Mouse (Mus musculus) erythroid progenitor cell, adult 5-6 weeks (primary cell): ENCODE results near the gene Atp5g1. TPM values are rescaled to one million over a fixed set of nuclear protein-coding genes. Genes with fewer than 3 reads are reported as not detected.

ENCODE experiments used
- ATAC-seq: replicated peaks from 2 replicates; pipeline ENCODE4 v1.8.0; 2016; ENCODE audit warnings: moderate number of reproducible peaks, mild to moderate bottlenecking, moderate TSS enrichment, inconsistent platforms; ENCODE audit not compliant: poor library complexity, low FRiP score, severe bottlenecking
- total RNA-seq, 2 experiments: library from RNA; stranded (forward) in 1 of 2; stranded (reverse) in 1 of 2; fragments of 150-400 nt in 1 of 2; fragments of 186-747, 209-891 nt in 1 of 2; gene quantifications; 2 replicates each; pipeline versions ENCODE4 v1.2.3 to v1.2.4; 2015 to 2017; ENCODE audit warnings: low replicate concordance in 2 of 2

Gene Atp5g1
- total RNA-seq, 2 experiments from 2014 or later, result 9.5 to 98.9 TPM

- no peak for ATAC-seq
Measured at GRCm38 (mm10) chr11:96074351-96075176, 906 bp downstream of the Atp5g1 start.

DNA sequence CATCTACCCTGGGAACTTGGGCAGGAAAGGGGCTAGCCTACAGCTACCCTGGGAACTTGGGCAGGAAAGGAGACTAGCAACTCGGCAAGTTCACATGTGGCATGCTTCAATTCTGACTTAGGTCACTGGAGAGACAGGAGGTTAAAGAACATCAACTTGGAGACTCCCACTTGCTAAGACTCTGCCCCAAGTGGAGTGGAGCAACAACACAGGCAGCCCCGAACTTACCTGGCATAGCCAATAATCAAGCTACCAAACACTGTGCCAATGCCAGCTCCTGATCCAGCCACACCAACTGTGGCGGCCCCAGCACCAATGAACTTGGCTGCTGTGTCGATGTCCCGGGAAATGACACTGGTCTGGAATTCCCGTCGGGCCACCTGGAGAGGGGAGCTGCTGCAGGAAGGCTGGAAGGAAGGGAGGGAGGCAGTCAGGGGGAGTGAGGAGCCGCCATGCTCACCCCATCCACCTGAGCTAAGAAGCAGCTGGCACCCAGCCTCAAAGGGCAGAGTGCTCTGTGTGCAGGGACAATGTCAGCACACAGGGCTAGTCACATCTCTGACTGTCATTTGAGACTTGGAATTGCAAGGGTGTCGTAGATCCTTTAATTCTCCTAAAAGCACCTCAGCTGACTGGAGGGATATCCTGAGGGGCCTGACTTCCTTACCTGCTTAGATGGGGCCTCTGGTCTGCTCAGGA, 2.0 kb downstream of the Atp5g1 start:
- ATAC-seq, result no peak

- ATAC-seq, result no peak
Measured at GRCm38 (mm10) chr11:96071013-96071412, 4.5 kb downstream of the Atp5g1 start.

DNA sequence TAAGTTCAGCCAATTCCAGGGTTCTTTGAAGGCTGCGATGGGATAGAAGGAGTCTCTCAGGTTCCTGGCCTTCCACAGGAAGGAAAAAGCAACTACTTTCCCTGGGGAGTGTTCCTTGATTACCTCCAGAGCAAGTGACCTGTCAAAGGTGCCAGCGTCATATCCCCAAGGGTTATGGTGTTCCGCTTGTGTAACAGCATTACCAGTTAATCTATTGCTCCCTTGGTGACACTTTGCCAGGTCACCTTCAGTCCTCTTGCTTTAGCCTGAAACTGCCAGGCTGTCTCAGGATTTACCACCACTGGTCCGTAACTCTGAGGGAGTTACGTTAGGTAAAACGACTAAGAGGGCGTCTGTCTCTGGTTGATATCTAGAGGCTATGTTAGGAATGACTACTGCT, 5.1 kb downstream of the Atp5g1 start:
- ATAC-seq, result no peak

DNA sequence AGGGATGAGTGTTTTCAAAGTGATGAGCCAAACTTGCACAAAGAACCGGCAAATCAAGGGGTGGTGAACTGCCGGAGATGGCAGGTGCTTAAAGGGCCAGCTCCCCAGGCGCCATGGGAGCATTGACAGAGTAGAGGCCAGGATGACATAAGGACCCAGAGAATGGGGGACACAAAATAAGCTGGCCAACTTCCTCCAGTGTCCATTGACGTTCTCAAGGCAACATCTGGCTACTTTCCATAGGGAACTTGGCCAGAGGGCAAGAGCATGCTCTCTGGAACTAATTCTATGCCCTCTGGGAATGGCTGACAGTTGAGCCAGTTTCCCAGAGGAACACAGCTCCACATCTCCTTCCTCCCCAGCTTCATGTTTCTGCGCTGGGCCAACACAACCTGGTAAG, 7.2 kb downstream of the Atp5g1 start:
- ATAC-seq, result no peak

- peak; percentile 99 for ATAC-seq
Measured at GRCm38 (mm10) chr11:96065215-96065911, 10.1 kb downstream of the Atp5g1 start, which contains the start of gene Ube2z. Gene Ube2z (minus strand): TSS chr11:96065388.

GRCm38 (mm10) chr11:96064521-96065214, 10.8 kb downstream of the Atp5g1 start:
- ATAC-seq, result peak; percentile 53

- no peak for ATAC-seq
Measured at GRCm38 (mm10) chr11:96058309-96058708, 17.2 kb downstream of the Atp5g1 start.

DNA sequence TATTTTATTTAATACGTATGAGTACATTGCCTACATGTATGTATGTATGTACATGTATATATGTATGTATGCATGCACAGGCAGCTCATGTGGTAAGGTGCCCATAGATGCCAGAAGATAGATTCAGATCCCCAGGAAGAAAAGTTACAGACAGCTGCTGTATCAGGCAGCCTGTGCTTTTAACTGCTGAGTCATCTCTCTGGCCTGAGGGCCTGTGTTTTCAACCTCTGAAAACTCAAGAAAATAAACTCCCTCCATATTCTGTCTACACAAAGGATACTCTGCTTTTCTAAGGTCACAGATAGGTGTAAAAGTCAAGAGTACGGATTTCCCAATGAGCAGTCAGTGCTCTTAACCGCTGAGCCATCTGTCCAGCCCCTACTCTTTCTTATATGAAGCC, 24.6 kb downstream of the Atp5g1 start:
- no peak for ATAC-seq

DNA sequence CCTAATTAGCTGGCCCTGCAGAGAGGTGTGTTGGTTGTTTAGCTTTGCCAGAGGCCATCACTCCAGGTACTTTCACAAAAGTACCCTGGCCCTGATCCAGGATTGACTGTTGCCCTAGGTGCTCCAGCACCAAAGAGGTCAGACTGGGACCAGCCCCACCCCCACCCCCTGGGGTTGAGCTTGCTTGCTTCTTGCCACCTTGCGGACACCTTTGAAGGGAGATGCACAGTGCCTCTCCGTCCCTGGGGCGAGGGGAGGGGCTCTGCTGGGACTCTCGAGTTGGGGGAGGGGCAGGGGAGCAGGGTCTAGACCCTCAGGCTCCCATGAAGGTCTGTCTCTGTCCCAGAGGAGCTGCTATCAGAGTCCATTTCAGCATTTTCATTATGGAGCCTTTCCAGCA, 25.5 kb downstream of the Atp5g1 start:
- no peak for ATAC-seq

- no peak for ATAC-seq
Measured at GRCm38 (mm10) chr11:96047469-96048373, 27.7 kb downstream of the Atp5g1 start.

DNA sequence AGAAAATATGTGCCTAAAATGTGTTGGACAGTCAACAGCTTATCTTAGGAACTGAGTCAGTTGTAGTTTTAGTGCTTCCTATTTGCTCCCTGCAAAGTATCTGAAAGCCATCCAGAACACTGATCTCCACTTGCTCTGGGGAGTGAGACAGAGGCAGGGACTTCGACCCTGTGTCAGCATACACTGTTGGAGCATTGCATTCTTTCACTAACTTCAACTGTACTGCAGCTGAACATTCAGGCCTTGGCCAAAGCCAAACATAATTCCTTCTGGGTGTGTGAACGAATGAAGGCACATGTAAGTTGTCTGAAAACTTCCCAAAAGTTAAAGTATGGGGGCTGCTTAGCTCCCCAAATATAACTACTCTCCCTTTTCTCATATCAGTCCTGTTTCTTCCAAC, 28.7 kb downstream of the Atp5g1 start:
- no peak for ATAC-seq

GRCm38 (mm10) chr11:96046028-96046427, 29.4 kb downstream of the Atp5g1 start:
- ATAC-seq, result no peak

DNA sequence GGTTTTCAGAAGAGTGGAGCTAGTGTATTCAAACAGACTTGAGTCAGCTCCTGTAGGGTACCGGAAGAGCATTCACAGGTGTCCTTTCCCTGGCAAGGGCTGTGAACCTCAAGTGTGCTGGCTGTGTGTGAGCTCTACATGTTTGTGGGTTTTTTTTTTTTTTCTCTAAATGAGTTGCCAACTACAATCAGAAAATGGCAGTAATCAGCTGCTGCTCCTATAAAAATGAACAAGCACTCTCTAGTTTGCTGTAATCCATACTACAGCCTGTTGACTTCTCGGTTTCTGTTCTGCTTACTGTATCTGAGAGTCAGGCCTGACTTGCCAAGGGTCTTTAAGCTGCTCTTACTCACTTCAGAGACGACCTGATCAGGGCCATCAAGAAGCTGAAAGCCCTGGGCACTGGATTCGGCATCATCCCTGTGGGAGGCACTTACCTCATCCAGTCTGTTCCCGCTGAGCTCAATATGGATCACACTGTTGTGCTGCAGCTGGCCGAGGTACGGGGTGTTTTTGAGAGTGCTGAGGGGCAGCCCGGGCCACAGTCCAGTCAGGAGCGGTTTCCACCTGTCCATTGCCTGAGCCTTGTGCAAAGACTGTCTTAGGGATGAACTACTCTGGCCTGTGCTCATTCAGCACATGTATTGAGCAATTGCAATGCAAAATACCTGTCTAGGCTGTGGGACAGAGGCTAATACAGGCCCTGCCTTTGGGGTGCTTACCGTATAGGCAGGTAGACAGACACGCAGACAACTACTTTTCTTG, 30.5 kb downstream of the Atp5g1 start:
- ATAC-seq, result no peak

DNA sequence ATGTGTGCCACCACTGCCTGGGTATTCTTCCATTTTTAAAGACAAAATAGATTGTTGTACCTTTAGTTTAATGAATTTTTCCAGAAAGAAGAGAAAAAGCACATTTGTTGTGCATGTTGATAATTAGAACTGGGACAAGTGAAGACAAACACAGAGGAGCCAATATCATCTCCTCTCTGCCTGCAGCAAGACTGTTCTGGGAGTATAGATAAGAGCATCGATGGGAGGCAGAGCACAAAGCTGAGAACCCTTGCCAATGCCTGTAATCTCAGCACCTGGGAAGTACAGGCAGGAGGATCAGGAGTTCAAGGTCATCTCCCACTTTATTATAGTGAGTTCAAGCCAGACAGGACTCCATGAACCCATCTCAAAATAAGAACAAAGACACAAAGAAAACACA, 36.9 kb downstream of the Atp5g1 start:
- ATAC-seq, result no peak

DNA sequence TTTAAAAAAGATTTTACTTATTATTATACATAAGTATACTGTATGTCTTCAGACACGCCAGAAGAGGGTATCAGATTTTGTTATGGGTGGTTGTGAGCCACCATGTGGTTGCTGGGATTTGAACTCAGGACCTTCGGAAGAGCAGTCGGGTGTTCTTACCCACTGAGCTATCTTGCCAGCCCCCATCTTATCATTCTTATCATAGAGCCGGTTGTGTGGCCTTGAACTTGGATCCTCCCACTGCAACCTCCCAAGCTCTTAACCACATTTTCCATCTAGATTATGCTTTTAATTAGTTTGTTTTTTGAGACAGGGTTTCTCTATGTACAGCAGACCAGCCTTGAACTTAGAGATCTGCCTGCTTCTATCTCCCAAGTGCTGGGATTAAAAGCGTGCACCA, 38.0 kb downstream of the Atp5g1 start:
- no peak for ATAC-seq

DNA sequence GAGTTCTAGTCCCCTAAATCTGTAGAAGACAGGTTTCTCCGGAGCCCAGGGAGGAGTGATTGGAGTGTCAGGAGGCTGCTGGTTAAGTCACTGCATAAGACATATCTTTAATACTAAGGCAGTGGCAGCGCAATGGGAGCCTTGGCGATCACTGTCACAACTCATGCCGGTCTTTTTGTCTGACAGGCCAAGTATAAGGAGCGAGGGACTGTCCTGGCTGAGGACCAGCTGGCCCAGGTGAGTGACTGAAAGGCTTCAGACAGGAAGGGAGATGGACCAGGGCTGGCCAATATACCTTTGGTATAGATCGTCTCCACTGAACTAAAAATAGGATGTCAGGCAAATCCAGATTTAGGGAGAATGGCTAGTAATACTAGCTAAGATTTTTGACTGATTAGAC, 40.3 kb downstream of the Atp5g1 start:
- ATAC-seq, result 0 out of 2 replicates have a peak, but pooled peaks have one; percentile 9

DNA sequence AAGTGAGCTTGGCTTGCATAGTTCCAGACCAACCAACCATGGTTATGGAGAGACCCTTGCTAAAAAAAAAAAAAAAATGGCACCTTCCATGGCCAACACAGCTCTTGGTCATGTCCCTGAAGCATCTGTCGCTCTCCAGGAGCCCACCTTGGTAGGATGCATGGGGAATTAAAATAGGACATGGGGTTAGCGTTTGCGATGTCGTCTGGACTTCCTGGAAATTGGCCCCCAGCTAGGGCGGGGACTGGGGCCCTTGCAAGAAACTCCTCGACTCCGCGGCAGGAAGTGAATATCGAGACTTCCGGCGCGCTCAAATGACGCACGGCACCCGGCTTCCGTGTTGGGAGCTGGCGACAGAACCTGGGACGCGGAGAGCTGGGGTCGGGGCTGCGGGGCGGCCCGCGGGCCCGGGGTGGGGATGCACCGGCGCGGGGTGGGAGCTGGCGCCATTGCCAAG, 40.8 kb downstream of the Atp5g1 start, which contains the start of gene Snf8:
Gene Snf8, plus strand, starts transcription at position 290 of the 457 bp plus-strand sequence.
- ATAC-seq, result peak; percentile 98
